Comparison of ENCODE assay signal across 8 mouse cellular contexts in genomic region chr3:89842258-89842657, GRCm38 (mm10). TPM values are rescaled to one million over a fixed set of nuclear protein-coding genes. Genes with fewer than 3 reads are reported as not detected.
A peak's percentile ranks its signal among the peaks of the same experiment; 100 is the strongest.
DNase-seq lines count a peak whose midpoint lies in the region; ATAC-seq and TF ChIP-seq lines count a peak whose summit lies in the region.
"Had no signal": no experiment of that assay in that cellular context is flagged by ENCODE, and none has a peak within 500 bp of the region (broad histone marks: within the 10 kb centered on the region; RNA-seq: fewer than 3 reads in every experiment).

No protein-coding gene starts in this region.

- H3K9ac ChIP-seq in ES-Bruce4 (ENCODE audit: low read depth, poor library complexity, severe bottlenecking), result no peak overlapping the region
- H3K9ac ChIP-seq in liver, postnatal 0 days (replicated peaks), result no peak overlapping the region
- H3K9ac ChIP-seq in forebrain, embryonic 15.5 days (replicated peaks), result no peak overlapping the region
- H3K9ac ChIP-seq: heart, embryonic 15.5 days had no signal

- H3K4me2 ChIP-seq in liver, postnatal 0 days (ENCODE audit: low read depth, low read length), result no peak overlapping the region
- no peak overlapping the region for H3K4me2 ChIP-seq in forebrain, embryonic 15.5 days (replicated peaks)
- H3K4me2 ChIP-seq: heart, embryonic 15.5 days had no signal

- WGBS in bone marrow, adult 2 months, result 72% methylated on average over 4 of the region's 4 CpGs
- WGBS in liver, postnatal 0 days (ENCODE audit: insufficient replicate concordance), result 76% methylated on average over 4 of the region's 4 CpGs
- WGBS in forebrain, embryonic 15.5 days, result 80% methylated on average over 4 of the region's 4 CpGs

- H3K9me3 ChIP-seq in ES-Bruce4 (replicated peaks; ENCODE audit: control insufficient read depth, insufficient read depth, low read length, poor library complexity, severe bottlenecking), result no peaks in the 10 kb centered on the region
- H3K9me3 ChIP-seq in liver, postnatal 0 days (ENCODE audit: low read length), result no peaks in the 10 kb centered on the region
- H3K9me3 ChIP-seq in forebrain, embryonic 15.5 days, result no peaks in the 10 kb centered on the region
- H3K9me3 ChIP-seq: heart, embryonic 15.5 days had no signal

- no peak for TF ChIP-seq POLR2A in ES-Bruce4 (IDR thresholded peaks at IDR 0.05; ENCODE audit: insufficient read depth, low read length)
- TF ChIP-seq POLR2A in bone marrow, adult 2 months (IDR thresholded peaks at IDR 0.05; ENCODE audit: borderline replicate concordance, control insufficient read depth, low read depth, low read length), result no peak

- H3K4me3 ChIP-seq in layer of hippocampus, adult 2 months, result no peak overlapping the region
- H3K4me3 ChIP-seq in ES-Bruce4 (ENCODE audit: low read depth, low read length), result no peak overlapping the region
- no peak overlapping the region for H3K4me3 ChIP-seq in bone marrow, adult 2 months (replicated peaks; ENCODE audit: control insufficient read depth, low read depth, low read length)
- H3K4me3 ChIP-seq in liver, postnatal 0 days (ENCODE audit: low read depth, low read length), result no peak overlapping the region
- no peak overlapping the region for H3K4me3 ChIP-seq in forebrain, embryonic 15.5 days
- H3K4me3 ChIP-seq: heart, embryonic 15.5 days had no signal

- no peak for DNase-seq in layer of hippocampus, adult 2 months (ENCODE audit: low spot score in 2 of 2)
- DNase-seq in layer of hippocampus, adult 11-12 months (ENCODE audit: low spot score), result no peak
- DNase-seq in liver, postnatal 0 days, result peak; percentile 63
- peak; percentile 81 for DNase-seq in thymus, postnatal 4 days

- peak; percentile 72 for TF ChIP-seq CTCF in layer of hippocampus, adult 2 months (conservative IDR thresholded peaks at IDR 0.05)
- TF ChIP-seq CTCF in ES-Bruce4 (IDR thresholded peaks at IDR 0.05; ENCODE audit: low read depth, low read length), result peak; percentile 83
- peak; percentile 64 for TF ChIP-seq CTCF in bone marrow, adult 2 months (IDR thresholded peaks at IDR 0.05; ENCODE audit: control insufficient read depth, insufficient read depth, low read length)
- peak; percentile 78 for TF ChIP-seq CTCF in liver, postnatal 0 days (IDR thresholded peaks at IDR 0.05; ENCODE audit: low read depth)

- TF ChIP-seq EP300 in ES-Bruce4 (IDR thresholded peaks at IDR 0.05; ENCODE audit: insufficient read depth, low read depth, low read length), result 0 out of 2 replicates have a peak, but pooled peaks have one; percentile 48
- TF ChIP-seq EP300 in liver, postnatal 0 days (IDR thresholded peaks at IDR 0.05; ENCODE audit: low read depth), result no peak

- ATAC-seq in liver, postnatal 0 days, result no peak
- no peak for ATAC-seq in forebrain, embryonic 15.5 days (replicated peaks)

- no peaks in the 10 kb centered on the region for H3K27me3 ChIP-seq in ES-Bruce4 (ENCODE audit: control insufficient read depth, insufficient read depth, low read length, poor library complexity, severe bottlenecking)
- no peaks in the 10 kb centered on the region for H3K27me3 ChIP-seq in liver, postnatal 0 days (ENCODE audit: insufficient read depth, low read length)
- H3K27me3 ChIP-seq in forebrain, embryonic 15.5 days, result no peaks in the 10 kb centered on the region
- H3K27me3 ChIP-seq: heart, embryonic 15.5 days had no signal

- no peaks in the 10 kb centered on the region for H3K4me1 ChIP-seq in ES-Bruce4 (ENCODE audit: control insufficient read depth, insufficient read depth, low read length)
- no peaks in the 10 kb centered on the region for H3K4me1 ChIP-seq in bone marrow, adult 2 months (ENCODE audit: control insufficient read depth, insufficient read depth, low read length)
- peaks cover 4% of the 10 kb centered on the region for H3K4me1 ChIP-seq in liver, postnatal 0 days (ENCODE audit: insufficient read depth)
- H3K4me1 ChIP-seq in forebrain, embryonic 15.5 days, result no peaks in the 10 kb centered on the region

- no peak overlapping the region for H3K27ac ChIP-seq in layer of hippocampus, adult 2 months
- no peak overlapping the region for H3K27ac ChIP-seq in ES-Bruce4 (ENCODE audit: insufficient read depth, low read length)
- no peak overlapping the region for H3K27ac ChIP-seq in bone marrow, adult 2 months (ENCODE audit: control insufficient read depth, insufficient read depth, low read depth, low read length, poor library complexity)
- H3K27ac ChIP-seq in liver, postnatal 0 days (ENCODE audit: low read depth), result no peak overlapping the region
- no peak overlapping the region for H3K27ac ChIP-seq in forebrain, embryonic 15.5 days (replicated peaks)

- no peaks in the 10 kb centered on the region for H3K36me3 ChIP-seq in ES-Bruce4 (ENCODE audit: control insufficient read depth, insufficient read depth, low read length, poor library complexity, severe bottlenecking)
- no peaks in the 10 kb centered on the region for H3K36me3 ChIP-seq in liver, postnatal 0 days (replicated peaks; ENCODE audit: insufficient read depth, low read length)
- H3K36me3 ChIP-seq in forebrain, embryonic 15.5 days, result no peaks in the 10 kb centered on the region
- H3K36me3 ChIP-seq: heart, embryonic 15.5 days had no signal

RNA-seq across cellular contexts. Expression of gene She, which starts 11.1 kb away (rescaled TPM):
- 1 to 10 TPM; 2.8 to 3.1 TPM for total RNA-seq in layer of hippocampus, adult 2 months (2021)
- 4.2 and 4.4 TPM in 2 replicates for polyA plus RNA-seq in ES-Bruce4 (2011; ENCODE audit: insufficient read depth, insufficient read length, low read depth, missing spikeins)
- 1.2 and 1.7 TPM in 2 replicates for polyA plus RNA-seq in bone marrow, adult 2 months (2011; ENCODE audit: insufficient read depth, insufficient read length, low replicate concordance, missing spikeins)
- 0.92 and 1.00 TPM in 2 replicates for polyA plus RNA-seq in liver, postnatal 0 days (2015; fragmentation: Nextera tagmentation; extraction: Ambion mirVana)
- 1.1 and 1.3 TPM in 2 replicates for polyA plus RNA-seq in forebrain, embryonic 15.5 days (2015; fragmentation: Nextera tagmentation; extraction: Ambion mirVana)

Comparison
In these comparisons a context has a peak if more than half of its experiments do, and no peak if none do; other contexts are left out.
1. DNase-seq: peak in liver, postnatal 0 days (single experiment) and thymus, postnatal 4 days (single experiment); none in layer of hippocampus, adult 2 months (0 of 2) and layer of hippocampus, adult 11-12 months (single experiment).
2. Peak in every context shown above with its lines, with median percentiles within 50 percentile points of each other: CTCF ChIP-seq.